Mouse (Mus musculus) right cerebral cortex, postnatal 10 days (tissue): ENCODE measurements around the gene Ccl1.

Experiments used
- DNase-seq, 2 experiments: peaks; one replicate each; pipeline ENCODE4 v3.0.0; 2021; ENCODE audit warnings: low spot score in 2 of 2

The Ccl1 gene

DNA sequence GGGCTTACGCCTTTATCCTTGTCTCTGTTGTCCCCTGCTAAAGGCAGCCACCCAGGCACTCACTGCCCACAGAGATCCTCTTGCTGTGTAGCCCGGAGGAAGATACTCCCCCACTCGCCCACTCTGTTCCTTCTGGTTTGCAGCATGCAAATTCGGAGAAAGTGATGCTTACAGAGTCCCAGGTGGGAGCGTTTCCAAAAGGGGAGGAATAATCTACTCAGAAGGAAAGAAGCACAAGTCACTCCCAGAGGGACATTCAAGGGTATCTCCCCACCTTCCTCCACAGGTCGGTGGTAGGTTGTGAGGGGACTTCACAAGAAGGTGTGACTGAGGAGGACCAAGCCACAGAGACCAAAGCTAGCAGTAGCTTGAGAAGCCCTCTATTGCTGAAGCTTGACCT lies 100.3 kb downstream of the Ccl1 start:
- DNase-seq: no peak

DNA sequence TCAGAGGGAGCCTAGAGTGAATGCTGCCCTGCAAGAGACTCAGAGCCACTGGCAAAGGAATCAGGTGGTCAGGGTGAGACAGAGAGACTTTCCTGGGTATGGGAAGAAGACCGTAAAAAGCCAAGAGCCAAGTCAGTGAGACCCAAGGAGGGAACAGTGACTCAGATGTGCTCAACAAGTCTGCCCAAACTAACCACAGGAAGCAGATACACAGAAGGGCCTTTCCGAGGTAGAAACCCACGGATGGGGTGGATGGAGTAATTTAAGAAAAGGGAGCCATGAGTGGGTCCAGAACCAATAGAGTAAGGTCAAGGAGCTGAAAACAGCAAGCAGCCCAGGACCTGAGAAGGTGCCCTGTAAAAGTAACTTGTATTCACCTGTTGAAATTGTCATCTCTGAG lies 101.8 kb downstream of the Ccl1 start:
- DNase-seq: no peak

DNA sequence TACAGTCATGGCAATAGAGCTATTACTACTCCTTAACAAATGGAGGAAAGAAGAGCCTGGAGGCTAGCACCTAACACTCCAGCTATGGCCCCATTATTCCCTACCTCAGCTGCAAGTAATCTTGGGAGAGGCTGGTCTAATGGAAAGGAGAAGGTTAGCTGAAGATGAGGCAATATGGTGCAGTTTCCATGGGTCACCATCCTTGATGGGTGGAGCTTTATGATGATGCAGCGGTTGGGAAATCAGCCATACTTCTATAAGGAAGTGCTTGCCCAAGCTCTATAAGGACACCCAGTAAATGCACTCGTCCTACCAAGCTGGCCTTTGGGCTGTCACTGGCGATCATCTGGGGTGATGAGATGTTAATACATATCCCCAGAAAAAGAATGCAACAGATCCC lies 107.7 kb downstream of the Ccl1 start:
- no peak for DNase-seq

DNA sequence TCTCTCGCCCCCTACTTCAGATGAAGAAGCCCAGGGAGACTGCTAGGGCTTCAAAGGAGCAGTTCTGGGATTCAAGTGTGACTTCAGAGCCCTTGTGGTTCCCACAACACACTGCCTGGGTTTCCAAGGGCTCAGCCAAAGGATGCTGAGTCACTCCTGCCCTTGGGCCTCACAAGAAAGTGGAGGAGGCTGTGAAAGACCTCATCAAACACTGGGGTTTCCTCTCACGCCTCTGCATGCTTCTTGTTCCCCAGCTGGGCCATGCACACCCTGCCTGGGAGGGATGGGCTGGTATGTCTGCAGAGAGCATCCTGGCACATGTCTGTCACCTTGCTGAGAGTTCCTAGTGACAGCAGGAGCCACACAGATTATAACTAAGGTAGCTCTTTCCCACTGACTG lies 110.5 kb downstream of the Ccl1 start:
- DNase-seq: no peak

DNA sequence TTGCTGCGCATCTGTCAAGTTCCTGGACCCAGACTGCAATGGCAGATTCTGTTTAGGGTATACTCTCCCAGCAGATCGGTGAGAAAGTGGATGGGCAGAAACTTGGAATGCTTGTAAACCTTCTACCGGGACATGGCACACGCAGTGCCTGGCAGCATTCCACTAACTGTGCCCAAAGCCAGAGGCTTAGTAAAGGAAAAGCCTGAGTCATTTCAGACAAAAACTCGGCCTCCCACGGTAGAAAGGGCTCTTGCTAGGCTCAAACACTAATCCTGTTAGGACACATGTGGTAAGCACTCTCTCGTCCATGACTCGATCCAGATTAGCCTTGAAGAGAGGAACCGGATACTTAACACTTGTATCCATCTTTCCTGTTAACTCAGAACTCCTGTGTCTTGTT lies 111.7 kb downstream of the Ccl1 start:
- DNase-seq: no peak

DNA sequence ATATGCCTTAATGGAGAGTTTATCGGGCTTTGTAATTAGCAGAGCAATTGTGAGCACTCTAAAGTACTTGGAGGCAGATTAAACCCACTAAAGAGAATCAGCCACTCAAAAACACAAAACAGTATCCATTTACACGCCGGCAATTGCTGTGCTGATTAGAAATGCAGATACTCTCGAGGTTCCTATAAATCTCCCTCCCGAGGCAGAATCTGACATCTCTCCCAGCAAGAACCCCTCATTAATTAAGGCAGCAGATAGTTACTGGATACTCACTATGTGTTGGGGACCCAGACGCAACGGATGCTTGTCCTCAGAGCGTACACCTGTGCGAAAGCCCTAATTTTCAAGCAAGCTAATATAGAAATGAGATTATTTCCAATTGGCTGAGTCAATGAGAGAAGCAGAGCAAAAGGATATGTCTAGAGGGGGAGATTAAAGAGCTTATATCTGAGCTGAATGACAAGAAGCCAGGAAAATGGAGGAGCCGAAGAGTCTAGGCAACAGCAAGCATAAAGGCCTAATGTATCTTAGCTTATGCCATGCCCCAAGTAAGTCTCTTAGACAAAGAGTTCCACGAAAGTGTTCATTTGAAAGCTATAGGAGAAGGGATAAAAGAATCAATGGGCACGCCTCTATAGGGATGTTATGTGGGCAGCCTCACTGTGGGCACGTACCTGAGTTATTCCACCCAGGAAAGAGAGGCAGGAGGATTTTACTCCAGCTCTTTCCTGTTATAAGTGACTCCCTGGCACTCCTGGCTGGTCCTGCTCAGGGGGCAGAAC lies 115.5 kb downstream of the Ccl1 start:
- no peak for DNase-seq

DNA sequence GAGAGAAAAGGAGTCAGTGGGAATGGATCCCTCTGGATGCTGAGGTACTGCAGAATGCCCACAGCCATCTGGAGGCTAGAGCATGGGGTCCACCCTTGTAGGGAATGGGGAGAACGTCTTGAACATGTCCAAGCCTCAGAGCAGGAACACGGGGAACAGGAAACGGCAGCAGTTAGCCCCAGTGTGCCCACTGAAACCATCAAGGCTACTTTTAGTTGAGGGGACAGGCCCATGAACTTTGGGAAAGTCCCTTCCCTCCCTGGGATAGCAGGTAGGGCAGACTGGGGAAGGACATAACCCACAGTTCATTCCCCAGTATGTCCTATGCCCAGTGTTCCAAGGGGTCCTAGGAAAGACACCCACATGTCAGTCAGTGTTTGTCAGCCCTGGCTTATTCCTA lies 119.8 kb downstream of the Ccl1 start:
- DNase-seq: no peak

DNA sequence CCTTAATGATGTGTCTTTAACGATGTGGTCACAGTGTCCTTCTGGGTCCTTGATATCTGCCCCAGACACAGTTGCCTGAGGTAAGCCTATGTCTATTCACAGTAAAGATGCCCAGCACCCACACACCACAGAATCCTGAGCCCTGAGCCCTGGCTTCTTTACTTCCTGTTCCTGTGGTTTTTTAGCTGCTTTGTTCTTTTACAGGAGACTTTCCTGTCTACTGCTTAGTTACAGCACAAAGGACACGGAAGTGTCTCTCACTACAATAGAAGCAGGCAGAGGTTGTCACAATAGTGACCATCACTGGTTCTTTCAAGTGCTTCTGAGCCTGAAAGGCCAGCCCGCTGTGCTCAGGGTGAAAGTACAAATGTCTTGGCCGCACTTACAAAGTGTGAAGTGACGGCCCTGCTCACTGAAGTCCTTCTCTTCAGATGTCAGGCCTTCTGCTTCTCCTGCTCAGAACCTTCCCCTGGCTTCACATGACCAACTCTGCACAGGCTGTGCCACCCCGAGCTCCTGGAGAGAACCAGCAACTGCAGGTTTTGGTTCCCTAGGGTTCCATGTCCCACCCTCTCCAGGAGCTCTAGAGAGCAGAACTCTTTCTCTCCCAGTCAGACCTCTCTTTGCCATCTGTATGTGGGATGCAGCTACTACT lies 122.1 kb downstream of the Ccl1 start:
- no peak for DNase-seq

DNA sequence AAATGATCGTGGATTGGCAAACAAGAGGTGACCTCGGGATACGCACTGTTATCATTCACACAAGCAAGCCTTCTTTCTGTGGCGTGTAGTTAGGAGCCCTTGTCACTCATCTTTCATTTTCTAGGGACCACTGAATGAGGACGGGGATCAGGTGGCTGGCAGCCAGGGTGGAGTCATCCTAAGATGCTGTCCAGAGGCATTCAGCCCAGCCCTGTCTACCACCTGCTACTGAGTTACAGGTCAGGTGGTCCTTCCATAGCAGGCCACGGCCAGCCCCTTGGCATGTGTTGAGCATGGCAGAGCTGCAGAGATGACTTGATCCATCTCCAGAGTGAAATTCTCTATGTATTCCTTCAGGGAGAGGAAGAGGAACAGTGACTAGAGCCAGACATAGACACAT lies 123.1 kb downstream of the Ccl1 start:
- DNase-seq: no peak

DNA sequence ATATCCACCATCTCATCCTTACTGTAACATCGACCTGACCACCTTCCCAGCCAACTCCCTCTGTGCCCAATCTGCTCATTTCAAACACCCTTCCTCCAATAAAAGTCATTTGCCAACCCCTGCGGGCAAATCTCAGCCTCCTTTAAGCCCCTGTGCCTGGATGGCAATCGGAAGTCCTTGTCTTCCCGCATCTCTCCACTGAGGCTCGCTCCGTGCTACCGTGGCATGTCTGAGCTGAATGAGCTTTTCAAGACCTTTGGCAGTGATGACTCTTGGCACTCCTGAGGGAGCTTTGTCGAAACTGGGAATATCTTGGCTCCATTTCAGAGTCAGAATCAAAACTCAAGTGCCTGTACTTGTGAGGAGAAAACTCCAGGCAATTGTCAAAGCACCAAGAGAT lies 124.2 kb downstream of the Ccl1 start:
- DNase-seq: no peak

DNA sequence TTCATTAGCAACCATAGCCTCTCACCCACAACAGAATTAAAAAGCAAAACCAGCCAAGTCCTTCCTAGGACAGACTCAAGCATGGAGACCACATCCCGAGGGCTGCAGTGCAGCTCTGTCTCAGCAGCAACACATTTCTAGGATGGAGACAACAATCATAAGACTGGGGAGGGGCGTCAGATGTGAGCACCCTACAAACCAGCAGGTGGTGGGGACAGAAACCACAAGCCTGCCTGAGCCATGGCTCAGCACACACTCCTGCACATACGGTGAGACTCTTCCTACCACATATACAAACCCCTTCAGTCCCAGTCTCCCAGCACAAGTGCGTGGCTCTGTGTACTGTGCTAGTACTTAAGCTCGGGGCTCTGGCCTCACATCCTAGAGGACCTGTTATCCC lies 127.3 kb downstream of the Ccl1 start:
- no peak for DNase-seq

DNA sequence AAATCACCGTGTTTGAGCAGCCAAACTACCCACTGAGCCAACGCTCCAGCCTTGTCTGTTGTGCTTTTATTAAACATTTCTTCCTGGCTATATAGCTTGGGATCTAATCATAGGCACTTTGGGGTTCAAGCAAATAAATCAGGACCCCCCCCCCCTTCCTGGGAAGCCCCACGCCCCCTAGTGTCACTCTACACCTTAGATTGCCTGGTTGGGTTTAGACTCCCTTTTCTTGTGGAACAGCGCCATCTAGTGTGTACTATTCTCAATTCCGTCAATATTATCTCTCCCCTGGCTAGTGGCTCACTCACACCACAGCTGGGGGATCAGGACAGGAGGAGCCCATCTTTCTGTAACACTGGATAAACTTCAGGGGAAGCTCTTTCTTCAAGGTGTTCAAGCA lies 127.8 kb downstream of the Ccl1 start:
- peak in 1 of 2 experiments; percentile 54 for DNase-seq

DNA sequence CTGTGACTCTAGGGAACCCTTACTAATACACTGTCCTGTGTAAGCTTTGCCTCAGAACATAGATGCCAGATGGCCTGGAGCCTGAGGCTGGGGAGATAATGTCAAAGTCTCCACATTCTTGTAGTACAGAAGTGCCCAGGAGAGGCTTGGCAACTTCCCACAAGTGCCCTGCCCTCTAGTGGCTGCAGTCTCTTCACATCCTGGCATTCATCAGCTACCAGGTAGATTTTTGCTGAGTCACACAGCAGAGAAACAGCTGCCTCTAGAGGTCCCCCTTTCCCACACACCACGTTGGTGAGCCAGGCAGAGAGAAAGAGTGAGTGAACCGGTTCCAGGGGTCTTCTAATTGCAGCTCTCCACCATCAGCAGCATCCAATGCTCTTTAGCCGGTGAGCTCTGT lies 130.7 kb downstream of the Ccl1 start:
- peak; percentile 67 to 73 for DNase-seq

DNA sequence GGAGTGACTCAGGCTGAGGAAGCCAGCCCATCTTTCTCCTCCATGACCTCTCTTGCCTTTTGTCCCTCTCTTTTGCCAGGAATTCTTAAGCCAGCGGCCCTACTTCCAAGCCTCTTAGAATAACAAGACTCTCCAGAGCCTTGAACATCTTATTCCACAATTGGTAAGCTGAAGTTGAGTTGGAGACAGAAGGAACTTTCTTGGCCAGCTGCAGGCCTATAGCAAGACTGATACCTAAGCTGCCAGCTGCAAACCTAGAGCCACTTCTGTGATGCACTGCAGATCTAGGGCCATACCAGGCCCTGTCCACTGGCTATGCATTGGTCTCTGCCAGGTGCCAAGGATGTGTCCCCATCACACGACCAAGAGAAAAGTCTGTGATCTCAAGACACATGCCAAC lies 132.0 kb downstream of the Ccl1 start:
- no peak for DNase-seq

DNA sequence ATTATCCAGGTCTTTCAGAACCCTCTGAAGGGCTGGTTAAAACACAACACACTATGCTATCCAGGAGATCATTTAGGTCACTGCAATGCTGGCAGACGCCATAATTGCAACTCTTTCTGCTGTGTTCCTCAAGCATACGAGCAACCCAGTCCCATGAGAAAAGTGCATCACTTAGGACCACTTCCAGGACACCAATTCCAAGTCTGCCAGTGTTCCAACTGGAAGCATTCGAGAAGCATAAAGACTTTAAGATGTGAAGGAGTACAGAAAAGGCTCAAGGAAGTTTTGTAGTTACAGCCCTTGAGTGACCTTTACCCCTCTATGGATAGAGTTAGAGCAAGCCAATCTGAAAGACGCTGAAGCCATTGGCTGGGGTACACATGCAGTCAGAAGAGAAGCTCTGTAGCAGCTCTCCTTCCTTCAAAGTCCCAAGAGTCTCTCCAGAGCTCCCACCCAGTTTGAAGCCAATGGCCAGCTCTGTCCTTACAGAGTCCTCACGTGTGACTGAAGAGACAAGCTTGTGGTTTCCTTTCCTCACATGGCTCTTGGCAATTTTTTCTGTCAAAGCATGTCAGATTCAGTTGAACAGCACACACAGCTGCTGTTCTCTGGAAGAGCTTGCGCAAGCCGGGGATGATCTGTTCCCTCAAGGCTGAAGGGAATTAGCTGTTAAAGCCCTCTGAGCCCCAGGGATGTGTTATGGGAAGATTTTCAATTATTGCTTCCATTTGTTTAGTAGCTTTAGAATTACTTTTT lies 134.0 kb downstream of the Ccl1 start:
- DNase-seq: no peak

DNA sequence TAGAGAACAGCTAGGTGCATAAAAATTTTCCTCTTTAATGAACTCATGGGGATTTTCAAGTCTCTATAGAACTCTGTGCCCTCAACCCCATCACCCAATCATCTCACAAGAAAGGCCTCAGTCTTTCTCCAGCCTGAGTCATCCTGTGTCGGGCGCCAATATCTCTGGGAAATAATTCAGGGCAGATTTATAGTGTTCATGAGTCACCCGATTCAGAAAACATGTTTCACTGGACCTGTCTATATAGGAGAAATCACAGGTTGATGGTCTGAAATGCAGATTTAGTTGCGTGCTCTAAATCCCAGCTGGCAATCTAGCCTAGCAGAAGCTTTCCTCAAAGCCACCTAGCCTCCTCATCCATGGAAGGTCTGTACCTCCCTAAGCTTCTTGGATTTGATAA lies 136.0 kb downstream of the Ccl1 start:
- no peak for DNase-seq

DNA sequence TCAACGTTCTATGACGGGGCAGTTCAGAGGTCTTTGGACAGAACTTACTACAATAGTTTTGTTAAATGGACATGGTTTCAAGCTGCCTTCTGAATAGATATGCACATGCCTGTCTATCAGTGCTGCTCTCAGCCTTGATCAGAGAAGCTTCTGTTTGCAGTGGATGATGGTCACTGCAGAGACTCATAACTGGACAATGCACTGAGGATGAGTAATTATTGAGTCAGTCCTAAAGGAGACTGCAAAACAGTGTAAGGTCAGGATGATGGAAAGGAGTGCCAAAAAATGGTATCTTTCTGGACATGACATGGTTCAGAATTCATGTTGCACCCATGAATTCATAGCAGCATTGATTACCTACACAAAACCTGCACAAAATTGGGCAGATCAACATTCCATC lies 137.2 kb downstream of the Ccl1 start:
- DNase-seq: no peak

DNA sequence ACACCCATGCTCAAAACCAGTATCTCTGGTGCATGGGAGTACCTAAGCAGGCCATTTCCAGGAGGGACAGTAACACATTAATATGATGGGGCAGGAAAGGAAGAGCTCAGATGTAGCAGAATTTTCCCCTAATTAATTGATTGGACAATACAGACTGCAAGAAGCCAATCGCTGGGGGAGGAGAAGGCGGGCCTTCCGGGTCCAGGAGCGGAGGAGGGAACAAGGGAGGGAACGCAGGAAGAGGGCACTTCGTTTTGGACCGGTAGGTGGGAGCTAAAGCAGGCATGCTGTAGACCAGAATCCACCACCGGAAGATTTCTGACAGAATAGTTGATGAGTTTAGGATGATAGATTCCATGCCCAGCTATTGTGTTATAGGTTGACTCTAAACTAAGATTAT lies 142.2 kb downstream of the Ccl1 start:
- DNase-seq: no peak

DNA sequence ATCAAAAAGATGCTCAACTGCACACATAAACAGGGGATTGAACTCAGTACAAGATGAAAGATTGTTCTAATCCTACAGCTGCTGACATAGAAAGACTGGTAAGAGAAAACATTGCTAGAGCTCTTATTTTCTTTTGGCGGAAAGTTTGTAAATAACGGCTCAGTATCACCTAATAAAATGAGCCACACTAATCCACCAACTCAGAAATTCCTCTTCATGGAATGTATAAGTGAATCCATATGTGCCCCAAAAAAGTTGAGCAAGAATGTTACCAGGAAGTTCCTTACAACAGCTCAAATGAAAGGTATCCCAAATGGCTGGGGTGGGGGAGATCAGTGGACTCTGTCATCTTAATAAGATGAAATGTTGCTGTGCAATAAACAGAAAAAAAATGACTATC lies 146.4 kb downstream of the Ccl1 start:
- no peak for DNase-seq

DNA sequence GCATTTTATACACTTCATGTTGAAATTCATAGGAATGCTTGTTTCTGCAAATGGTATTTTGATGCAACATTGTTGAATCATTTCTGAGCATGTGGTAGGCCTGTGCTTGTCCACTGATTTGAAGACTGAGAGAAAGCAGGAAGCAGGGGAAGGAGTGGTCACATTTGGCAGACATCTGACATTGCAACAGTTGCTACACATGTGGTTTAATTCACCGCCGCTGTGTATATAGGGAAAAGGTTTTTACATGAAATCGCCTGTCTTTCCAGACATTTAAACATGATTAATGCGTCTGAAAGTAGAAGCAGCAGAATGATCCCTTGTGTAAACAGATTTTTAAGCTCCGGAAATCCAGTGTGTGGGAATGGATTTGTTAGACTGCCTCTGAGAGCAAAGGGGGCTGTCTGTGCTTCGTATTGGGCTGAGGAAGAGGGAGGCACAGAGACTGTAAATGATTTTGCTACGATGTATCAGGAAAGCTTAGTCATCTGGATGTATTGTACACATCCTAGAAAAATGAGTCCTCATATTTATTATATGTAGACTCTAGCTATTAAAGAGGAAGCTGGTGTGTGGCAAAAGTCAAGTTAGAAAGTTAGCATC lies 165.9 kb downstream of the Ccl1 start:
- DNase-seq: no peak

DNA sequence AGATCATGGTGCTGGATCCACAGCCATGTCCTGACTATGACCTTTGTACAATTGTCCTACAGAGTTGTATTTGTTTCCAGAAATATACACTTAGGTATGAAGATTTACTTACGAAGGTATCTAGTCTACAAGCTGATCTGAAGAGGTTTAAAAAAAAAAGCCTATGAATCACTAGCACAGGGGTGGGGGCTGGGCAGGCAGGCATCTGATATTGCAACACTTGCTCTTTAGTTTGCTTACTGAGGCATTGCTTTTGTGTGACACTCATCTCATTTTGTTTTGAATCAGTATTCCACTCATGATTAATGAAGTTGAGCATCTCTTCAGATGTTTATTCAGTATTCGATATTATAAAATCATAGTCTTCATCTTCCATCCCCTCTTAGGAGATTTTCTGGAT lies 169.3 kb downstream of the Ccl1 start:
- DNase-seq: no peak

DNA sequence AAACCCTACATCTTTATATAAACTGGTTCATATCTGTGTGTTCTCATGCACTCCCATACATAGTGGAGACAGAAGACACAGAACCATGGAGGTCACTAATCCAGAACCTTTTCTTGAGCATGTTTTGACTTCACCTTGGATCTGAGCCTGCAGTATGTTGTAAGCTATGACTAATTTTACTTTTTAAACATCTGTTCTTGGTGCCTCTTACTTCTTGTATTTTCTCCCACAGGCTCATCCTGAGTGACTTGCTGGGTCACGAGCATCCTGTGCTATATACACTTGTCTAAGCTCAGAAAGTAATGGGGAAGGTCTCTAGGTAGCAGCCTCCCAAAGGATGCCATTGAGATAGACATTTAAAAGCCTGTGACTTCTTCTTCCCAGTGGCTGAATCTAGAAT lies 172.5 kb downstream of the Ccl1 start:
- no peak for DNase-seq
